Mouse (Mus musculus) spleen, adult 2 months (tissue): ENCODE results near the gene Gm42906.

Source experiments
- CTCF ChIP-seq: fragments of 200-500 bp; IDR thresholded peaks from 2 replicates; pipeline ENCODE4 v1.5.1; 2011; ENCODE audit warnings: mild to moderate bottlenecking, inconsistent platforms; ENCODE audit not compliant: insufficient read depth, insufficient read length, insufficient replicate concordance; ENCODE audit errors: extremely low read depth
- POLR2A ChIP-seq: fragments of 200-500 bp; IDR thresholded peaks from 2 replicates; pipeline ENCODE4 v1.6.1; 2011; ENCODE audit warnings: low read depth, low read length, inconsistent platforms

DNA sequence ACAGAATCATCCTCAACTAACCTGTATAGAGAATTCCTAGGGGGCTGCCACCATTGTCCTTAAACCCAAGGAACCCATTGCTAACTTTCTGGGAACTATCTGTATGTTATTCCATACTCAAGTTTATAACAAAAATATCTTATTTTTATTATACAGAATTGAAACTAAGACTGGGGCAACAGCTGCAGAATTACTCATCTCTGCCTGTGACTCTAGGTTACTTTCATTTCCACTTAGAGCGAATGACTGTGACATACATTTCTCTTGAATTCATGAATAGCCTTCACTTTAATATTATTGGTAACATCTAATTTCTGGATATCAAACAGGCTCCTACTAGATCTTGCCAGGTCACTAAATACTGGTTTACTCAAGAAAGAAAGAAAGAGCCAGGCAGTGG is 217.1 kb downstream of the Gm42906 start:
- TF ChIP-seq CTCF (no peak), POLR2A (no peak)
